ENCODE assay signal across 25 mouse cellular contexts in the genomic region with DNA sequence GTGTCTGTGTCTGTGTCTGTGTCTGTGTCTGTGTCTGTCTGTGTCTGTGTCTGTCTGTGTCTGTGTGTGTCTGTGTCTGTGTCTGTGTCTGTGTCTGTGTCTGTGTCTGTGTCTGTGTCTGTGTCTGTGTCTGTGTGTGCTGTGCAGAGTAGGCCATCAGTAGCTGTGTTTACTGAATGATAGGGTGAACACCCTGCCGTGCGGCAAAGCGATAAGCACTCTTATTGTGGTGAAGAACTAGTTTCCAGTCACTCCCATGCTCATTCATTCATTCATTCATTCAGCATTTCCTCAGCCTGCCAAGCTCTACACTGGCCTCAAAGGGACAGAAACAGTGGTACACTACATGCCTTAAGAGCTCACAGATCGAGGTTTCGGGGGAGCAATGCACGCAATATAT. TPM values are rescaled to one million over a fixed set of nuclear protein-coding genes. Genes with fewer than 3 reads are reported as not detected.
DNase-seq lines count a peak whose midpoint lies in the region; ATAC-seq and TF ChIP-seq lines count a peak whose summit lies in the region.
"Not testable (repeated sequence)": the region's sequence is repeated elsewhere in the genome, so short reads cannot be mapped to it uniquely, and the experiment has no call there.
"Had no signal": no experiment of that assay in that cellular context is flagged by ENCODE, and none has a peak within 500 bp of the region (broad histone marks: within the 10 kb centered on the region; RNA-seq: fewer than 3 reads in every experiment).

No protein-coding gene starts in this region.

- H3K4me2 ChIP-seq in liver, embryonic 11.5 days; liver, embryonic 14.5 days (ENCODE audit: low read depth); neural tube, embryonic 13.5 days: not testable (repeated sequence)

- DNase-seq in c-Kit-negative CD71-positive TER-119-positive erythroid progenitor cells, embryonic 14.5 days (ENCODE audit: low read depth, low spot score): peak; percentile 25
- DNase-seq in liver, embryonic 11.5 days (ENCODE audit: low spot score): not testable (repeated sequence)
- peak; percentile 27 to 41 (median 40) for DNase-seq in liver, embryonic 14.5 days (ENCODE audit: low read depth in 3 of 3, low spot score in 3 of 3)

- not testable (repeated sequence) for H3K9ac ChIP-seq in liver, embryonic 11.5 days (ENCODE audit: low read depth, low read length); liver, embryonic 14.5 days (replicated peaks); neural tube, embryonic 13.5 days

- H3K27ac ChIP-seq in liver, embryonic 11.5 days (ENCODE audit: low read depth, low read length); liver, embryonic 14.5 days: not testable (repeated sequence)
- H3K27ac ChIP-seq in neural tube, embryonic 13.5 days (replicated peaks): 0 out of 2 replicates have a peak overlapping the region, but pooled peaks have one; percentile 23

- peak; percentile 35 for ATAC-seq in erythroid progenitor cell, adult 5-6 weeks (replicated peaks; ENCODE audit: low FRiP score, poor library complexity, severe bottlenecking)
- ATAC-seq in liver, embryonic 11.5 days (replicated peaks; ENCODE audit: low FRiP score): peak; percentile 82
- peak; percentile 85 for ATAC-seq in liver, embryonic 14.5 days (ENCODE audit: insufficient read depth)
- ATAC-seq in megakaryocyte progenitor cell, adult 5-6 weeks (replicated peaks; ENCODE audit: poor library complexity): peak; percentile 65
- not testable (repeated sequence) for ATAC-seq in neural tube, embryonic 13.5 days (ENCODE audit: low read depth)

- peak; percentile 37; the same call in 1 of the 2 replicates for TF ChIP-seq EP300 in liver, embryonic 14.5 days (IDR thresholded peaks at IDR 0.05; ENCODE audit: low read depth)

- 76% methylated on average over 6 of the region's 6 CpGs for WGBS in liver, embryonic 11.5 days
- 66% methylated on average over 6 of the region's 6 CpGs for WGBS in liver, embryonic 14.5 days (ENCODE audit: insufficient replicate concordance)
- 89% methylated on average over 6 of the region's 6 CpGs for WGBS in neural tube, embryonic 13.5 days

- H3K27me3 ChIP-seq in liver, embryonic 11.5 days (replicated peaks; ENCODE audit: control insufficient read depth, insufficient read depth, low read length); liver, embryonic 14.5 days (ENCODE audit: control insufficient read depth, insufficient read depth, low read length); neural tube, embryonic 13.5 days: not testable (repeated sequence)

- not testable (repeated sequence) for H3K36me3 ChIP-seq in liver, embryonic 11.5 days (ENCODE audit: control insufficient read depth, insufficient read depth, low read length); liver, embryonic 14.5 days (replicated peaks; ENCODE audit: control insufficient read depth, insufficient read depth, low read depth); neural tube, embryonic 13.5 days

- not testable (repeated sequence) for H3K4me1 ChIP-seq in liver, embryonic 11.5 days (replicated peaks; ENCODE audit: control insufficient read depth, insufficient read depth, low read length); liver, embryonic 14.5 days (replicated peaks; ENCODE audit: control insufficient read depth in 2 of 2, insufficient read depth in 2 of 2, low read length in 1 of 2)
- H3K4me1 ChIP-seq in neural tube, embryonic 13.5 days (replicated peaks): peaks cover 23% of the 10 kb centered on the region

- H3K4me3 ChIP-seq in liver, embryonic 11.5 days (ENCODE audit: low read depth, low read length); liver, embryonic 14.5 days (ENCODE audit: insufficient read depth in 1 of 2, low read depth in 2 of 2, low read length in 2 of 2); neural tube, embryonic 13.5 days: not testable (repeated sequence)

- H3K9me3 ChIP-seq in liver, embryonic 11.5 days (ENCODE audit: control insufficient read depth, low read length); liver, embryonic 14.5 days (ENCODE audit: control insufficient read depth, low read length); neural tube, embryonic 13.5 days: not testable (repeated sequence)

- not testable (repeated sequence) for TF ChIP-seq CTCF in liver, embryonic 14.5 days (IDR thresholded peaks at IDR 0.05; ENCODE audit: low read depth)

RNA-seq across cellular contexts. Expression of a gene that starts 12.5 kb away (rescaled TPM):
- total RNA-seq in erythroid progenitor cell, adult 5-6 weeks (2015; ENCODE audit: low replicate concordance): not detected in 2 replicates
- not detected in 2 replicates for total RNA-seq in erythroid progenitor cell, adult 5-6 weeks (2017; ENCODE audit: low replicate concordance)
- not detected in 2 replicates for polyA plus RNA-seq in liver, embryonic 11.5 days (2014; fragmentation: Nextera tagmentation; extraction: Ambion mirVana)
- polyA plus RNA-seq in liver, embryonic 14.5 days (2012; rRNA removed): not detected in 2 replicates
- not detected in 2 replicates for polyA plus RNA-seq in liver, embryonic 14.5 days (2014; fragmentation: Nextera tagmentation; extraction: Ambion mirVana)
- not detected in 2 replicates for total RNA-seq in megakaryocyte progenitor cell, adult 5-6 weeks (2015)
- not detected in 2 replicates for total RNA-seq in megakaryocyte progenitor cell, adult 5-6 weeks (2017)
- not detected in 2 replicates for polyA plus RNA-seq in neural tube, embryonic 13.5 days (2015; fragmentation: Nextera tagmentation; extraction: Ambion mirVana)
- total RNA-seq: adrenal gland, adult 18-20 months; adrenal gland, postnatal 36 days; forebrain, postnatal 0 days; gastrocnemius, adult 2 months; gastrocnemius, postnatal 14 days; gastrocnemius, postnatal 4 days; heart, adult 8-10 months; heart, postnatal 25 days; hematopoietic stem cell, adult 5-6 weeks had no signal
- polyA plus RNA-seq: C2C12; CD4-positive, CD25-positive, alpha-beta regulatory T cell, adult 4 months; cortical plate, adult 2 months; embryonic facial prominence, embryonic 13.5 days; forebrain, embryonic 14.5 days; forebrain, postnatal 0 days; frontal cortex, adult 2 months; heart, embryonic 11.5 days; heart, embryonic 14.5 days; heart, postnatal 0 days; Patski had no signal

RNA-seq across cellular contexts. Expression of a gene that starts 42.4 kb away (rescaled TPM):
- total RNA-seq in erythroid progenitor cell, adult 5-6 weeks (2015; ENCODE audit: low replicate concordance): 0.36 TPM in 1 of 2 replicates, not detected in the other
- total RNA-seq in erythroid progenitor cell, adult 5-6 weeks (2017; ENCODE audit: low replicate concordance): 0.15 TPM in 1 of 2 replicates, not detected in the other
- 5.7 and 5.9 TPM in 2 replicates for polyA plus RNA-seq in liver, embryonic 11.5 days (2014; fragmentation: Nextera tagmentation; extraction: Ambion mirVana)
- polyA plus RNA-seq in liver, embryonic 14.5 days (2012; rRNA removed): 1.7 and 1.9 TPM in 2 replicates
- 1.2 and 2.0 TPM in 2 replicates for polyA plus RNA-seq in liver, embryonic 14.5 days (2014; fragmentation: Nextera tagmentation; extraction: Ambion mirVana)
- total RNA-seq in megakaryocyte progenitor cell, adult 5-6 weeks (2015): 2.7 and 3.5 TPM in 2 replicates
- total RNA-seq in megakaryocyte progenitor cell, adult 5-6 weeks (2017): 6.2 and 6.5 TPM in 2 replicates
- 4.5 and 6.9 TPM in 2 replicates for polyA plus RNA-seq in neural tube, embryonic 13.5 days (2015; fragmentation: Nextera tagmentation; extraction: Ambion mirVana)

RNA-seq across cellular contexts. Expression of a gene that starts 42.5 kb away (rescaled TPM):
- 13.4 and 24.9 TPM in 2 replicates for total RNA-seq in erythroid progenitor cell, adult 5-6 weeks (2015; ENCODE audit: low replicate concordance)
- total RNA-seq in erythroid progenitor cell, adult 5-6 weeks (2017; ENCODE audit: low replicate concordance): 11.0 and 14.3 TPM in 2 replicates
- 122 and 128 TPM in 2 replicates for polyA plus RNA-seq in liver, embryonic 11.5 days (2014; fragmentation: Nextera tagmentation; extraction: Ambion mirVana)
- 36.4 and 38.8 TPM in 2 replicates for polyA plus RNA-seq in liver, embryonic 14.5 days (2012; rRNA removed)
- polyA plus RNA-seq in liver, embryonic 14.5 days (2014; fragmentation: Nextera tagmentation; extraction: Ambion mirVana): 57.9 and 65.4 TPM in 2 replicates
- 70.2 and 77.7 TPM in 2 replicates for total RNA-seq in megakaryocyte progenitor cell, adult 5-6 weeks (2015)
- 60.2 and 60.6 TPM in 2 replicates for total RNA-seq in megakaryocyte progenitor cell, adult 5-6 weeks (2017)
- 76.9 and 80.9 TPM in 2 replicates for polyA plus RNA-seq in neural tube, embryonic 13.5 days (2015; fragmentation: Nextera tagmentation; extraction: Ambion mirVana)
